Mouse (Mus musculus) kidney, adult 2 months (tissue): ENCODE measurements around the gene Dand5. TPM values are rescaled to one million over a fixed set of nuclear protein-coding genes. Genes with fewer than 3 reads are reported as not detected.

Experiments
- DNase-seq: peaks from one replicate; pipeline ENCODE4 v3.0.0; 2021
- H3K27ac ChIP-seq: fragments of 200-500 bp; 2 replicates; pipeline ENCODE4 v1.5.1; 2012; ENCODE audit warnings: low read depth, low read length, control low read depth, inconsistent platforms; ENCODE audit not compliant: insufficient read depth
- H3K27me3 ChIP-seq: fragments of 200-500 bp; replicated peaks from 2 replicates; pipeline ENCODE4 v1.6.1; 2012; ENCODE audit warnings: mild to moderate bottlenecking, moderate library complexity, low read length, inconsistent platforms; ENCODE audit not compliant: control insufficient read depth, insufficient read depth
- H3K36me3 ChIP-seq: fragments of 200-500 bp; 2 replicates; pipeline ENCODE4 v1.6.1; 2012; ENCODE audit warnings: mild to moderate bottlenecking, moderate library complexity, low read length, inconsistent platforms; ENCODE audit not compliant: control insufficient read depth, insufficient read depth
- H3K4me1 ChIP-seq: fragments of 200-500 bp; 2 replicates; pipeline ENCODE4 v1.6.1; 2011; ENCODE audit warnings: low read length; ENCODE audit not compliant: control insufficient read depth, insufficient read depth
- H3K4me3 ChIP-seq: fragments of 200-500 bp; 2 replicates; pipeline ENCODE4 v1.5.1; 2011; ENCODE audit warnings: mild to moderate bottlenecking, low read depth, low read length, control low read depth; ENCODE audit not compliant: insufficient read depth
- CTCF ChIP-seq: fragments of 200-500 bp; conservative IDR thresholded peaks from 2 replicates; pipeline ENCODE4 v1.5.1; 2011; ENCODE audit warnings: low read depth, mild to moderate bottlenecking, control low read depth, low read length, moderate library complexity, mixed read lengths; ENCODE audit not compliant: insufficient read depth, insufficient read length
- POLR2A ChIP-seq: fragments of 200-500 bp; IDR thresholded peaks from one replicate; pipeline ENCODE4 v1.6.1; 2011; ENCODE audit warnings: low read depth, low read length, control low read depth
- WGBS: fragments of 180-500 bp; shearing (Covaris S2); methylation state at CpG from one replicate; pipeline ENCODE4 v1.1.7; 2018; 5-methylcytosine and 5-hydroxymethylcytosine counted together
- polyA plus RNA-seq: library from polyadenylated mRNA; depleted of rRNA; stranded (reverse); fragments of >200 nt; gene quantifications from 2 replicates; pipeline ENCODE4 v1.2.3, GENCODE M21; 2012

The Dand5 gene
- polyA plus RNA-seq, 1 experiment: 4.4 TPM

DNA sequence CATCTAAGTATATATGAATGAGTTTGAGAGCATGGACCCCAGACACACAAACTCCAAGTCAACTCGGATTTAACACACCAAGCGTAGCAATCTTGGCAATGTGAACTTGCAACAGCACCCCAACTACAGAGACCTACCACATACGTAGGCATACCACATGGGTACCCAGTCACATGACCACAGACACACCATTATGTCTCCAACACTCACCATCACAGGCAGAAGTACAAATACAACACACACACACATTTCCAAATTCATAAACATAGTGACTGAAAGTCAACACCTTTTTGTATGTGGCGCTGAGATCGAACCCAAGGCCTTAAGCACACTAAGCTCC, 12.7 kb downstream of the Dand5 start:
- Histone ChIP-seq H3K4me1 (no peaks in the 10 kb centered on the region; the same call in 1 of the 2 replicates), H3K27ac (no peak overlapping the region), H3K27me3 (no peaks in the 10 kb centered on the region), H3K4me3 (no peak overlapping the region), H3K36me3 (no peaks in the 10 kb centered on the region)
- 84% methylated on average over 5 of the region's 5 CpGs for WGBS
- TF ChIP-seq CTCF (no peak), POLR2A (no peak)
- no peak for DNase-seq

DNA sequence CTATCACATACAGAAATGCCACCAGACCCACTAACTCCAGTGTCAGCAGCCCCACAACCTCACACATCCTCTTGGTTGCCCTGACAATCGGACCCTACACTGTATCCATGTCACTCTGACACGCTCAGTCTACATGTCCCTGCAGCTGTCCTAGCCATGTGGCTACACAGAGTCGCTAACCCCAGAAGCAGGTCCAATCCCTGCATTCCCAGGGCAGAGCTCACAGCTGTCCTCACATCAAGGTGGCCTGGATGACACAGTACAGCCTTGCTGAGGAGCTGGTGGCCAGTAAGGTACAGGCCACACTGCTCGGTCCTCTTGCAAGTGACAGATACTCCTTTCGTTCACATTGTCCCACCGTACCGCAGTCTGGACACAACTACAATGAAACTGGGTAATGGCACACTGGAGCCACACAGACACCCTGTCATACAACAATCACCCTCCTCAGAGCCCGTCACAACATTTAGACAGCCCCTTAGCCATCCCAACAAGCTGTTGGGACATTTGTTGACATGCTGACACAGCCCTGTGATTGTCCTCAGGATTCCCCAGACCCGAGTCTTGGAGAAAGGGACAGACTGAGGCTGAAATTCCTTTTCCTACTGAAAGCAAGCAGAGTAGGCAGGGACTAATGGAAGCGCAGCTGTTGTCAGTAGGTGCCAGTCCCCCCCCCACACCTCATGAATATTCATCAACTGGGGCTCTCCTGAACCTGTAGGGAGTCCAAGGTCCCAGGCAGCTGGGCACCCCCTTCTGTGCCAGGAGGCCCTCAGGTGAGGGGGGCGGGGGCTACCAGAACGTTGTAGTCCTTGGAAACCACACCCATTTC, 13.3 kb downstream of the Dand5 start:
- H3K4me3 ChIP-seq: no peak overlapping the region
- no peaks in the 10 kb centered on the region; the same call in 1 of the 2 replicates for H3K4me1 ChIP-seq
- TF ChIP-seq CTCF: no peak
- no peak for TF ChIP-seq POLR2A
- DNase-seq: no peak
- no peak overlapping the region for H3K27ac ChIP-seq
- no peaks in the 10 kb centered on the region for H3K27me3 ChIP-seq
- 76% methylated on average over 12 of the region's 12 CpGs for WGBS
- no peaks in the 10 kb centered on the region for H3K36me3 ChIP-seq

DNA sequence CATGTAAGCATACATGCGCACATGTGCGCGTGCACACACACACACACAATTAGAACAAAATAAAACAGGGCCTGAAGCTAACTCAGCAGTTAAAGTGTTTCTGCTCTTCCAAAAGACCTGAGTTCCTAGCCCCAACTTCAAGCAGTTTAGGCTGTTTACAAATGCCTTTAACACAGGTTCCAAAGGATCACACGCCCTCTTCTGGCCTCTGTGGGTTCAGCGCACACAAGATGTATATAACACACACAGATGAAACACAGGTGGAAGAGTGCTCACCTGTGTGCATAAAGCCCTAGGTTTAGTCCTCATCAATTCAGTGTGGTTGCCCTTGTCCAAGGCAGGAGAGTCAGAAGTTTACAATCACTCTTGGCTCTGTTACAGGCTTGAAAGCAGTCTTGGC, 16.6 kb downstream of the Dand5 start:
- Histone ChIP-seq H3K4me3 (no peak overlapping the region), H3K4me1 (no peaks in the 10 kb centered on the region; the same call in 1 of the 2 replicates)
- WGBS: 95% methylated on average over 5 of the region's 5 CpGs

DNA sequence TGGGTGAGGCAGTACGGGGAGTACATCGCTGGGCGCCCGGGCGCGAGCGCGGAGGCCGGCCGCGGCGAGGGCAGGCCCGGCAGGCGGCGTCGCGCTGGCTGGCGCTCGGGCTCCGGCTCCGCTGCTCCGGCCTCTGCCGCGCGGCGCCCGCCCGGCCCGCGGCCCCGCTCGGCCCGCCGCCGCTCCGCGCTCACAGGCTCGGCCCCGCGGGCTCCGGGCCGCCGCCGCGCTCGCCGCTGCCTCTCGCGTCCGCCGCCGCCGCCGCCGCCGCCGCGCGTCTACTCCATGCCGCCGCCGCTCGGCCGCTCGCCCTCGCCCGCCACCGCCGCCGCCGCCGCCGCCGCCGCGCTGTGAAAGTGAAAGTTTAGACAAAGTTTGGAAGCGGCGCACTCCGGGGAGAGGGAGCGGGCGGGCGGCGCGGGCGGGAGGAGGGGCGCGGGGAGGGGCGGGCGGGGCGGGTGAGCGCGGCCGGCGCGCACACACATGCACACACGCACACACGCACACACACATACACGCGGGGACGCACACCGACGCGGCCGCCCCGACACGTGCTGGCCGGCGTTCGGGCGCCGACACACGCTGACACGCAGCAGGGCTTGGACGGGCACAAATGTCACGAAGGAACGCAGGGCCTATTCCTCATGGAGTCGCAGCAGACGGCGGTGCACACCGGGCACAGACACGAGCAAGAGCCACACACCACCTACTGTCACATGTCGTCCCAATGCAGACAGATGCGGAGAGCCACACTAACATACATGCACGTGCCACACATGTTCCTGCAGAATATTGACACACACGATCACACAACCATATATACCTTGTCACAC, 22.4 kb downstream of the Dand5 start, which contains the start of gene Nfix:
Nfix (minus strand) TSS at position 346 of the 833 bp plus-strand sequence.
- 0 out of 2 replicates have a peak, but pooled peaks cover 5% of the 10 kb centered on the region for H3K4me1 ChIP-seq
- DNase-seq: peak; percentile 82
- peak within 1 kb of the TSS; percentile 27 for H3K27ac ChIP-seq
- H3K27me3 ChIP-seq: no peaks in the 10 kb centered on the region
- H3K36me3 ChIP-seq: no peaks in the 10 kb centered on the region
- TF ChIP-seq CTCF (0 out of 2 replicates have a peak, but pooled peaks have one; percentile 9), POLR2A (no peak)
- 16% methylated on average over 112 of the region's 125 CpGs for WGBS
- H3K4me3 ChIP-seq: peak within 1 kb of the TSS; percentile 64

More for the DNA sequence above, 16.6 kb downstream of the Dand5 start:
- TF ChIP-seq POLR2A (no peak), CTCF (no peak)
- Histone ChIP-seq H3K27me3 (no peaks in the 10 kb centered on the region), H3K36me3 (no peaks in the 10 kb centered on the region), H3K27ac (no peak overlapping the region)
- DNase-seq: no peak

DNA sequence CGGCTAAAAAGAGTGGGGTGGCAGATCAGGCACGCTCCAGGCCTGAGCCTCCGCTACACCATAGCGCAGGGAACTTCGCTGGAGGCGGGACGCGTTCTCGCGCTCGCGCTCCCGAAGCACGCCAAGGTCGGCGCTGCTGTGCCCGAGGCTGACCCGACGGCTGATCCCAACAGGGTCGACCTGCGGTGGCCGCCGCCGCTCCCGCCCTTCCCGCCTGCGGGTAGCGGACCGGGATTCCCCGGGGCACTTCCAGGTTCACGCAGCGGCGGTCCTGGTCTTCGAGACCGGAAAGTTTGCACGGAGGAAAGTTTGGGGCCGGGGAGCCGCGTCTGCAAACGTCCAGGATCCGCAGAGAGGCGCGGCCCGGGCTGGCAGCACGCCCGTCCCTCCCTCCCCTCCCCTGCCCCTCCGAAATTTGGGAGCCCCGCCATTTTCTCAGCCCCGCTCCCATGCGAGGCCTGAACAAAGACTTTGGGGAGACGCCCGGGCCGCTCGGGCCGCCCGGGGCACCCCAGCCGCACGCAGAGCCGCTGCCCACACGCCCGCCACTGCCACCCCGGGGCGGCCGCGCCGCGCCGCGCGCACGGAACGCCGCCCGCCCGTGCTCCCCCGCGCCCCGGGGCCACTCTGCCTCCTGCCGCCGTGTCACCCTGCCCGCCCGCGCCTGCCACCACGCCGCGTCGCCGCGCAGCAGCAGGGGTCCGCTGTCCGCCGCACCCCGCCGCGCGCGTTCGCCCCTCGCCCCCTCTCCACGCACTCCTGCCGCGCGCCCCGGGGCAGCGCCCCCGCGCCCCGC, 23.3 kb downstream of the Dand5 start:
- no peaks in the 10 kb centered on the region for H3K27me3 ChIP-seq
- peak overlapping the region; percentile 64 for H3K4me3 ChIP-seq
- peak; percentile 67 for DNase-seq
- WGBS: 5% methylated on average over 96 of the region's 108 CpGs
- TF ChIP-seq CTCF: no peak
- no peak for TF ChIP-seq POLR2A
- no peaks in the 10 kb centered on the region for H3K36me3 ChIP-seq
- H3K4me1 ChIP-seq: 0 out of 2 replicates have a peak, but pooled peaks cover 5% of the 10 kb centered on the region
- peak overlapping the region; percentile 27 for H3K27ac ChIP-seq

DNA sequence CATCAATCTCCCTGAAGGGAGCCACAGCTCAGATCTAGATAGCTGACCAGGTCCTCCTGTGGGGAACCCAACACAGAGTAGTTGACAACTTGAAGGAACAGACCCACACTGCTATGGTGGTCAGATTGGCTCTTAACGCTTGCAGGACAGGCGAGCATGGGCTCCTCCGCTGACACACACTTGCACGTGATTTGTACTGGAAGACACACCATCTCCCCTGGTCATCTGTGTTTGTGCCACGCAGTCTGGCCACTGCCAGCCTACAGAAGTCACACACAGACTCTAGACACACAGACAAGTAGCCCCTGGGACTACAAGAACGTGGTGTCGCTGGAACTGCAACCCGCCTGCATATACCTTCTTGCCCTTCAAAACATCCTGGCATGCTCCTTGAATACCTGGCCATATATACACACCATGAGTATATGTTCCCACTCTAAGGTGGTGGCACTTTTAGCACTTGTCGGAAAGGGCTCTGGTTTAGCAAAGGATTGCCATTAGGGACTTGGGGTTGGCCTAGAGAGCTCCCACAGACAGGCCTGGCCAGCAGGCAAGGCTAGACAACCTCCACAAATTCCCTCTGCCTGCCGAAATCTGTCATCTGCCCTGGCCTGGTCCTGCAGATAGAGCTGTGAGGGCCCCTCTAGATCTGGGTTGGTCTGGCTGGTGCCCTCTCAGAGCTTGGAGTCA, 24.0 kb downstream of the Dand5 start:
- no peaks in the 10 kb centered on the region for H3K36me3 ChIP-seq
- TF ChIP-seq CTCF (no peak), POLR2A (no peak)
- H3K4me1 ChIP-seq: 0 out of 2 replicates have a peak, but pooled peaks cover 5% of the 10 kb centered on the region
- no peak for DNase-seq
- 82% methylated on average over 10 of the region's 10 CpGs for WGBS
- peak overlapping the region; percentile 4 for H3K27ac ChIP-seq
- peak overlapping the region; percentile 64 for H3K4me3 ChIP-seq
- no peaks in the 10 kb centered on the region for H3K27me3 ChIP-seq
